Mouse (Mus musculus): ENCODE data around the gene Rnf180.

DNA sequence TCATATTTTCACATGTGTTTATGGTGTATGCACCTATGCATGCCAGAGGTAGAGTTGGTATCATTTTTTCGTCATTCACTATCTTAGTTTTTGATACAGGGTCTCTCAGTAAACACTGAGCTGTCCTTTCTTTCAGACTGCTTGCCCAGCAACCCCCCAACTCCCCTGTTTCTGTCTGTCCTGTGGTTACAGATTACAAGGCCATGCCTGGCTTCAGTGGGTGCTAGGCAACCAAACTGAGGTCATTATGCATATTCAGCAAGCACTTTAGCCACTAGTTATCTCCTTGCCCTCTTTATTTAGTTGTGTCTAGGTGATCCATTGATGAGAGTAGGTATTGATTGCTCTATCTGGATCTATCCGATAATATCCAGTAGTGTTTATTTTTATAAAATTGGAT is 198.3 kb downstream of the Rnf180 start:
- TF ChIP-seq CTCF (IDR thresholded peaks at IDR 0.05; ENCODE audit: low read depth, low read length): no peak
- TF ChIP-seq POLR2A (IDR thresholded peaks at IDR 0.05; ENCODE audit: extremely low read depth, insufficient read depth, low read length): no peak
